Mouse (Mus musculus): Measurements from ENCODE around the gene Tbcel.

DNA sequence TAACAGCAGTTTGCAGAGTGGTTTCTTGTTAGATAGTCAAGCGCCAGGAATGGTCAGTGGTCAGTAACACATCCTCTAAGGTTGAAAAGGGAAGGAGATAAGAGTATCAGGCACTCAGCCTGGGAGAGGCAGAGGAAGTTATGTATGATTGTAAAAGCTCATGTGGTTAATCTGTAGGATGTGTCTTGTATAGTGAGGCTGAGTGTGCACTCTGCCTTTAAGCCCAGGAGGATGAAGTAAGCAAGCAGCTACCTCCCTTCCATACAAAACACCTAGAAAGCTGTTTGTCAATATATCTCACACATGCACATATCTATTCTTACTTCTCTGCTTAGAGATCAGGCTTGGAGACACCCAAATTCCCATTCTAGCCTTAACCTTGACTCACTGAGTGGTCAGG is 47.6 kb upstream of the Tbcel start:
- no peak for TF ChIP-seq CTCF (IDR thresholded peaks at IDR 0.05; ENCODE audit: extremely low read depth, insufficient read depth, insufficient read length, insufficient replicate concordance)
- no peak for TF ChIP-seq POLR2A (IDR thresholded peaks at IDR 0.05; ENCODE audit: low read depth, low read length)

Measured in spleen, adult 2 months (tissue).